Mouse (Mus musculus) right cerebral cortex, postnatal 10 days (tissue): ENCODE results near the gene Lad1.

Experiments used
- DNase-seq, 2 experiments: peaks; one replicate each; pipeline ENCODE4 v3.0.0; 2021; ENCODE audit warnings: low spot score in 2 of 2

The Lad1 gene

GRCm38 (mm10) chr1:135807546-135807945 lies 10.9 kb upstream of the Lad1 start:
- no peak for DNase-seq

- DNase-seq: no peak
Observed at GRCm38 (mm10) chr1:135810180-135810579, 8.2 kb upstream of the Lad1 start.

GRCm38 (mm10) chr1:135811016-135811646 lies 7.3 kb upstream of the Lad1 start:
- DNase-seq: peak; percentile 62 to 81

- DNase-seq: no peak
Observed at GRCm38 (mm10) chr1:135812205-135812604, 6.2 kb upstream of the Lad1 start.

GRCm38 (mm10) chr1:135812618-135813017 lies 5.8 kb upstream of the Lad1 start:
- DNase-seq: no peak

- DNase-seq: no peak
Observed at GRCm38 (mm10) chr1:135813071-135813470, 5.3 kb upstream of the Lad1 start.

- no peak for DNase-seq
Observed at GRCm38 (mm10) chr1:135813687-135814395, 4.6 kb upstream of the Lad1 start.

- no peak for DNase-seq
Observed at GRCm38 (mm10) chr1:135814531-135814930, 3.9 kb upstream of the Lad1 start.

- no peak for DNase-seq
Observed at GRCm38 (mm10) chr1:135817595-135817994, 803 bp upstream of the Lad1 start.

- DNase-seq: no peak
Observed at GRCm38 (mm10) chr1:135820071-135820470, 1.7 kb downstream of the Lad1 start.

- no peak for DNase-seq
Observed at GRCm38 (mm10) chr1:135820736-135821364, 2.5 kb downstream of the Lad1 start.

GRCm38 (mm10) chr1:135821780-135822179 lies 3.4 kb downstream of the Lad1 start:
- no peak for DNase-seq

GRCm38 (mm10) chr1:135828918-135829317 lies 10.5 kb downstream of the Lad1 start:
- DNase-seq: peak in 1 of 2 experiments; percentile 43

- no peak for DNase-seq
Observed at GRCm38 (mm10) chr1:135834206-135834859, 15.9 kb downstream of the Lad1 start.

GRCm38 (mm10) chr1:135834983-135835382 lies 16.6 kb downstream of the Lad1 start:
- DNase-seq: no peak

GRCm38 (mm10) chr1:135835716-135836483 lies 17.5 kb downstream of the Lad1 start, which contains the start of gene Tnnt2:
Tnnt2 (plus strand) TSS chr1:135836354.
- no peak for DNase-seq

GRCm38 (mm10) chr1:135838626-135839025 lies 20.2 kb downstream of the Lad1 start:
- DNase-seq: no peak

GRCm38 (mm10) chr1:135839065-135839464 lies 20.7 kb downstream of the Lad1 start:
- DNase-seq: no peak

- DNase-seq: no peak
Observed at GRCm38 (mm10) chr1:135840675-135841395, 22.4 kb downstream of the Lad1 start.

GRCm38 (mm10) chr1:135843519-135844262 lies 25.3 kb downstream of the Lad1 start:
- no peak for DNase-seq
